Mouse (Mus musculus): ENCODE results near the gene Dhx32.

Gene Dhx32

GRCm38 (mm10) chr7:133782717-133783435 lies at the start of gene Dhx32:
Gene Dhx32 (minus strand): TSS chr7:133782726.
- in situ Hi-C loops (cut with MboI, MseI): no loop called here

- in situ Hi-C loops (cut with MboI, MseI): loop anchor here (25.0 kb wide), 1 partner anchor 1633 kb away; no protein-coding TSS in a partner anchor
Observed at GRCm38 (mm10) chr7:133829579-133829978, 47.1 kb upstream of the Dhx32 start.

GRCm38 (mm10) chr7:133828514-133828913 lies 46.0 kb upstream of the Dhx32 start:
- in situ Hi-C loops (cut with MboI, MseI): loop anchor here (25.0 kb wide), 1 partner anchor 1634 kb away; no protein-coding TSS in a partner anchor

- in situ Hi-C loops (cut with MboI, MseI): no loop called here
Observed at GRCm38 (mm10) chr7:133824579-133824978, 42.1 kb upstream of the Dhx32 start.

- in situ Hi-C loops (cut with MboI, MseI): no loop called here
Observed at GRCm38 (mm10) chr7:133823751-133824150, 41.2 kb upstream of the Dhx32 start.

- in situ Hi-C loops (cut with MboI, MseI): no loop called here
Observed at GRCm38 (mm10) chr7:133813331-133813730, 30.8 kb upstream of the Dhx32 start.

GRCm38 (mm10) chr7:133812927-133813326 lies 30.4 kb upstream of the Dhx32 start:
- in situ Hi-C loops (cut with MboI, MseI): no loop called here

GRCm38 (mm10) chr7:133805614-133806175 lies 23.2 kb upstream of the Dhx32 start:
- in situ Hi-C loops (cut with MboI, MseI): no loop called here

- in situ Hi-C loops (cut with MboI, MseI): no loop called here
Observed at GRCm38 (mm10) chr7:133801823-133802222, 19.3 kb upstream of the Dhx32 start.

- in situ Hi-C loops (cut with MboI, MseI): no loop called here
Observed at GRCm38 (mm10) chr7:133799928-133800327, 17.4 kb upstream of the Dhx32 start.

GRCm38 (mm10) chr7:133794720-133795119 lies 12.2 kb upstream of the Dhx32 start:
- in situ Hi-C loops (cut with MboI, MseI): no loop called here

- in situ Hi-C loops (cut with MboI, MseI): no loop called here
Observed at GRCm38 (mm10) chr7:133793248-133794131, 11.0 kb upstream of the Dhx32 start.

GRCm38 (mm10) chr7:133792771-133793170 lies 10.2 kb upstream of the Dhx32 start:
- in situ Hi-C loops (cut with MboI, MseI): no loop called here

GRCm38 (mm10) chr7:133790608-133791229 lies 8.2 kb upstream of the Dhx32 start:
- in situ Hi-C loops (cut with MboI, MseI): no loop called here

GRCm38 (mm10) chr7:133790171-133790570 lies 7.6 kb upstream of the Dhx32 start:
- in situ Hi-C loops (cut with MboI, MseI): no loop called here

GRCm38 (mm10) chr7:133788147-133788546 lies 5.6 kb upstream of the Dhx32 start:
- in situ Hi-C loops (cut with MboI, MseI): no loop called here

- in situ Hi-C loops (cut with MboI, MseI): no loop called here
Observed at GRCm38 (mm10) chr7:133787571-133787970, 5.0 kb upstream of the Dhx32 start.

- in situ Hi-C loops (cut with MboI, MseI): no loop called here
Observed at GRCm38 (mm10) chr7:133781991-133782390, 535 bp downstream of the Dhx32 start.

- in situ Hi-C loops (cut with MboI, MseI): no loop called here
Observed at GRCm38 (mm10) chr7:133781583-133781982, 943 bp downstream of the Dhx32 start.

GRCm38 (mm10) chr7:133776626-133776996 lies 5.9 kb downstream of the Dhx32 start, which contains the start of gene Fank1:
Gene Fank1 (plus strand): TSS chr7:133776861.
- in situ Hi-C loops (cut with MboI, MseI): no loop called here

GRCm38 (mm10) chr7:133775796-133776625 lies 6.5 kb downstream of the Dhx32 start:
- in situ Hi-C loops (cut with MboI, MseI): no loop called here
